Mouse (Mus musculus) cerebellum, adult (tissue): Measurements from ENCODE around the gene Apopt1.

Experiments used
- ATAC-seq: cut with Nextera tagmentation; 2 replicates; pipeline ENCODE4 v1.9.2; 2017; ENCODE audit warnings: mild to moderate bottlenecking, moderate library complexity, mixed read lengths; ENCODE audit not compliant: insufficient number of reproducible peaks, low FRiP score, low TSS enrichment

Gene Apopt1

DNA sequence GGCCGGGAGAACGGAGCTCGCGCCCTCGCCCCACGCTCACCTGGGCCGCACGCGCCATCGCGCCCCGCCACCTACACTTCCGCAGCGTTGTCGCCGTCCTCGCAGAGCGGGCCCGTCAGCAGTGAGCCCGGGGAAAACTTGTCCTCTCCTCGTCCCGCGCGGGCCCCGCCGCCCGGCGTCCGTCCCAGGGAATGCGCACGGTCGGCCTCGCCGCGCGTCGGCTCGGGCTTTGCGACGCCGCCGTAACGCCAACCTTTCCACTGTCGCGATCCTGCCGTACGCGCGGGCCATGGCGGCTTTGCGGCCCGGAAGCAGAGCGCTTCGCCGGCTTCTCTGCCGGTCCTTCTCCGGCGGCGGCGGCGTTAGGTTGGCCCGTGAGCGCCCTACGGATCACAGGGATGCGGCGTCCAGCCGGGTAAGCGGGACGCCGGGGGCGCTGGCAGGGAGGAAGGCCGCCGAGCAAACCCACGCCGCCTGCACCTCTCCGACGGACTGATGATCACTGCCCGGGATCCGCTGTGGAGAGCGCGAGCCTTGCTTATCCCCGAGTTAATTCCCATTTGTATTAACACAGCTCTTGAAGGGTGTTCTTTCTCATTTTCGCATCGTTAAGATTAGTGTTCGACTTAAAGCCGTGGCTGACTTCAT lies at the start of gene Apopt1, which contains the start of gene Bag5:
Apopt1 (plus strand) TSS at position 258 of the 648 bp plus-strand sequence.
Bag5 (minus strand) TSS at position 254 of the 648 bp plus-strand sequence.
- peak; percentile 87 for ATAC-seq

DNA sequence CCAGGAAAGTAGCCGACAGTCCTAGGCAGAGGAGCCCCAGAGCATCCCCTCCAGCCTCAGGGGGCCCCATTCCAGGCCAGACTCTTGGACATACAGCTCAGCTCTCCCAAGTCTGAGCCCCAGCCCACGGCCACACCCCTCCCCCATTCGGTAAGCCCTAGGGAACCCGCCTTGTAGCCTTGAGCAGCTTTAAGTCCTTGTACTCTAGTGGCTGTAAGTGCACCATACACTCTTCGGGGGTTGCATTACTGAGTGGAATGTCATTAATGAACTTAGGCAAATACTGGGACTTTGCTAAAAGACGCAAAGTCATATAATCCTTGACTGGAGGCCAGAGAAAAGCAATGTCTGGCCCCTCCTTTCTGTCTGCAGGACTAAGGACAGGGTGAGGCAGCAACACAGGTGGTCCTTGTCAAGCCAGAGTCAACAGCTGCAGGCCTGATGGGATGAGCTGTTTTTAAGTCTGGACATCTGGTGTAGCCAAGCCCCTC lies 48.9 kb upstream of the Apopt1 start:
- no peak for ATAC-seq

DNA sequence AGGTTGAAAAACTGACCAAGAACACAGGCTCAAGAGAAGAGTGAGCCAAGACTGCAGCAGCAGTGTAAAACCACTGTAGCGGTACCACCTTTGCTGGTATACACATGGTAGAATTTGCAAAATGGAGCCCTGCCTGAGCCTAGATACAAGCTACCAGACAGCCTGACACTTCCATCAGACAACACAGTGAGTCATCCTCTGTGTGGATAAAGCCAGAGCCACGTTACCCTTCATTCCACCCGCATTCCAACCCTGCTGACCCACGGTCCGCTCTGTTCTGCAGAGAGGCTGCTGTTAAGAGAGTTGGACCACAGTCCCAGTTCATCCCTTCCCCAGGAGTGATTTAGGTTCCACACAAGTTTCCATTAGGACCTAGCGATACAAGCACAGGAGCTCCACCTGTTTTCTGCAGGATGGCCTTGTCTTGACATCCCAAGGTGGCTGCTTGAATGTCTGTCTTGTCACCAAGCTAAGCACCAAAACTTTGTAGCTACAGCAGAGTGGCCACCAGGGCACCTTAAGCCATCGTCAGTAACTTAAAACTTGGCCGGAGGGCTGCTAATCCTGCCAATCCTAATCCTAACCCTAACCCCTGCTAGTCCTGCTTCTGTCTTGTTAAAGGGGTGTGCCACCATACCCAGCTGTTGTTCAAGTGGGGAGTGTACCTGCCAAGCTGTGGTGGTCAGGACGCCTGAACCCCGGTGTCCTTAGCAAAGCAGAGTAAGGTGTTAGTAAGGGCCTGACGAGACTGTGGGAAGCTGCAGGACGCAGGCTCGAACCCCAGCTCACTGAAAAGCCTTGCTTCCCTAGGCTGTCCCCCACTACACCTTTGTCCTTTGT lies 47.8 kb upstream of the Apopt1 start:
- ATAC-seq, result no peak

DNA sequence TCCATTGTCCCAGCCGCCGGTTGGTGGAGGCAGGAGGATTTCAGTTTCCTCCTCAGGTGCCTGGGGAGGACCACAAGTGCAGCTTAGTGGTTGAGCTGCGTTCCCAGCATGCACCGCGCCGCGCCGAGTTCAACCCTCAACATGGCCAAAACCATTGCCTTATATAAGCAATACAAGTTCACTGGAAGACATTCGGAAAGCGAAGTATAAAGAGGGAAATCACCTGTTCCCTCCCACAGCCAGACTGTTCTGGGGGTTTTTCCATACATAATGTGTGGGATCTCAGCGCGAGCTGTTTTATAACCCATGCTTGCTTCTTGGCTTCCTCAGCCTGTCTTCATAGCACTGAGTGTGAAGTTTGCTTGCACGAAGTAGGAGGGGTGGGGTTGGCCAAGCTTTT lies 46.7 kb upstream of the Apopt1 start:
- ATAC-seq, result no peak

GRCm38 (mm10) chr12:111667421-111667820 lies 45.6 kb upstream of the Apopt1 start:
- no peak for ATAC-seq

DNA sequence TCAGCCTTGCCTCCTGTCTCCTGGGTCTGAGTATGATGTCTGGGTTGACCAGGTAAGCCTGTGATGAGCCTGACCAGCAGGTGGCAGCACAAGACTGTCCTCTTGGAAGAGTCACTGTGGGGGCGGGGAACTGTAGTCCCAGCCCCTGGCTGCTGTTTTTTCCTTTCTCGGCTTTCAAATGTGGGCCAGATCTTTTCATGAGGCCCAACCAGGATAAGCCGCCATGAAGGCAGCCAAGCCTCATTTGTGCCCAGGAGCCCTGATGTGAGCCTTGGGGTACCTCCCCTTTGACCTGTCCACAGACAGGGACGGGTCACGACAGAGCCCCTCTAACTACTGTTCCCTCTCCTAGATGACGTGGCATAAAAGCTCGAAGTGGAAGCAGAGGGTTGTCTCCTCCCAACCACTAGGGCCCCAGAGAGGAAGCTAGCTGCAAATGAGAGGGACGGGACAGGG lies 44.6 kb upstream of the Apopt1 start:
- ATAC-seq, result peak; percentile 42

DNA sequence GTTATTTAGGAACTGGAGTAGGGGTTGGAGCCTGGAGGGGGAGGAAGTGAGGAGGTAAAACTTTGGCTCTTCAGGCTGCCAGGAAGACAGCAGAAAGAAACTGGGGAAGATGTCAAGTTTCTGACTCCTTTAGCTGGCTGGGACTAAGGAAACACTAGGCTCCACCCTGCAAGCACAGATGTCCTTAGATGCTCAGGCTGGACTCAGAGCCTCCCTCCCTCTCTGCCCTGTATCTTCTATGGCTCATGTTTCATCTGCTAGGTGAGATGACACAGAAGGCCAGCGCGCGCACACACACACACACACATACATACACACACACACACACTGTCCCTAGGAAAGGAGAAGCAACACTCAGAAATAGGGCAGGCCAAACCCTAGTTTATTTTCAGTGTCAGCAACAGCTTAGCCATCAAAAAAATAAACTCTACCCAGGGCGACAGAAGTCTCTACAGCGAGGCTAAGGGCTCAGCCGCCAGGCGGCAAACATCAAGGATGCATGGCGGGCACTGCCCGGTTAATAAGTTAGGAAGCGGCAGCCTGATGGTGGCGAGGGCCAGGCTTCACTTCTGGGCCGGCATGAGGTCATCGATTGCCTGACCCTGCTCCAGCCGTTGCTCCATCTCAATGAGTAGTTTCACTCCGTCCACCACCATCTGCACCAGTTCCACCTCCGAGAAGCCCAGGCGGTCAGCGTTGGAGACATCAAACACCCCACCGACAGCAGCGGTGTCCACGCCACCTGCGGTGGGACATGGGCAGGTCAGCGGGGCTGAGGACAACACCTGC lies 43.9 kb upstream of the Apopt1 start:
- ATAC-seq, result no peak

GRCm38 (mm10) chr12:111669961-111670360 lies 43.1 kb upstream of the Apopt1 start:
- ATAC-seq, result no peak

GRCm38 (mm10) chr12:111670371-111670971 lies 42.6 kb upstream of the Apopt1 start:
- peak; percentile 37; the same call in 1 of the 2 replicates for ATAC-seq

DNA sequence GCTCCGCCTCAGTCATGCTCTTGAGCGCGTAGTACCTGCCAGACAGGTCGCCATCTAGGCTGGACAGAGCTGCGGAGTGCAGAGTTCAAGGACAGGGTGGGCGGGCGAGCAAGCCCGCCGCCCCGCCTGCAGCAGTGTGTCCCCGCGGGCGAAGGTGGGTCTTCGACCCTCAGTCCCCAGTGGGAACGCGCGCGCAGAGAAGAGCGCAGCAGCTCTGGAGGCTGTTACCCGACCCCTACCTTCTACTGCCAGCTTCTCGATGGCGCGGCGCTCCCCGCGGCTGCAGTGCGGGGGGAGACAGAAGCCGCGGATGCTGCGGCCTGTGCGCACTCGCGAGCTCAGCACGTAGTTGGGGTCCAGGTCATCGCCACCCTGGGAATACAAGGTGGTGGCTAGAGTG lies 42.1 kb upstream of the Apopt1 start:
- ATAC-seq, result no peak

DNA sequence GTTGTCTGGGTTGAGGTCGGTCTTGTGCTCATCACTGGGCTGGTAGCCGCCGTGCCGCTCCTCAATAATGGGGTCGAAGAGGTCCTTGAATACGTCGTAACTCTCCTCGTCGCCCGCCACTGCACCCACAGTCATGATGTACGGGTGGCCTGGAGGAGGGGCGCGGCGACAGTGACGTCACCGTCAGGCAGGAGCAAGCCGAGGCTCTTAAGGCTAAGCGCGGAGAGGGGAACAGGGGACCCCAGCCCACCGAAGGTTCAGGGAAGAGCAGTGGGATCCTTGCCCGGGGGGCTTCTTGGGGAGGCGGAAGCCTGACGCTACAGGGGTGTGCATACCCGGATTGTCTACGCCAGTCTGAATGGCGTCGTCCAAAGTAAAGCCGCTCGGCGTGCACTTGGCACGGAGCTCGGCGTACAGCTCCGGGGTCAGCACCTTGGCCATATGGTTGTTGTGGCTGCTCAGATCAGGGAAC lies 41.6 kb upstream of the Apopt1 start:
- ATAC-seq, result peak; percentile 19; the same call in 1 of the 2 replicates

- ATAC-seq, result peak; percentile 74
These were observed 40.9 kb upstream of the Apopt1 start, which contains the start of gene Ckb for GRCm38 (mm10) chr12:111672176-111672575. Ckb (minus strand) TSS chr12:111672338.

DNA sequence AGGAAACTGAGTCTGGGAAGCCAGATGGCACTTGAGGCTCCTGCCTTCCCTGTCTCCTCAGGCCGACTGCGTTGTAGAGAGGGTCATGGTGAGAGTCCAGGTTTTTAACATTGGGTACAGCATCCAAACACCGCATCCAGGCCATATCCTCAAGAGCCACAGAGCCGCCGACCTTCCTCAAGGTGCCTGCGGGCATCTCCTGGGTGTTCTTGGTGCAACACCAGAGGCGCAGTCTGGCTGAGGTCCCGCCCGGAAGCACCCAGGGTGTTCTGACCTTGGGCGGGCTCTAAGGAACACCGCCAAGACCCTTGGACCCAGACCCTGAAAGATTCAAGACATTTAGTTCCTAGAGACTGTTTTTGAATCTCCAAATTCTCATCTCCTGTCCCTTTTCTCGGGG lies 40.5 kb upstream of the Apopt1 start:
- ATAC-seq, result peak; percentile 11; the same call in 1 of the 2 replicates

DNA sequence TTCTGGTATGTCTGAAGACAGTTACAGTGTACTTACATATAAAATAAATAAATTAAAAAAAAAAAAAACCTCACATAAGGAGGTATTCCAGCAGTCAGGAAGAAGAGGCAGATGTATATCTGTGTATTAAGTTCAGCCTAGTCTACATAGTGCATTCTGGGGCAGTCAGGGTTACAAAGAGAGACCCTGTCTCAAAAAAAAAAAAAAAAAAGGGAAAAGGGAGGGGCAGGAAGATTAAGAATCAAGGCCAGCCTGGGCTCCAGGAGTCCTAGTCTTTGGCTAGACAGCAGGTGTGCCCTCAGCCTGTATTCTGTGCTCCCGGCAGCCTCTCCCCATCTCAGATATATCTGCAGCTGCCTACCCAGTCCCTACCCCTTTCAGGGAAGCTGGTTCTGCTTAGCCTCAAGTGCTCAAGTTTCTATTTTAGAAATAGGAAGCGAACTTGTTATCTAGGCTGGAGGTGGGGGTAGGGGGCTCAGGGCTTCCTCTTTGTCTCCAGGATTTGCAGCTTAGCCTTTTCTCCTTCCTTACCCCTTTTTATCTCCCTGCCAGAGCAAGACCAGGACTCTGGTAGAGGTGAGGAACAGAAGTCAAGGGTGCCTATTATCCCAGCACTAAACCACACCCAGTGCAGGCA lies 38.1 kb upstream of the Apopt1 start:
- no peak for ATAC-seq

- ATAC-seq, result no peak
These were observed 37.1 kb upstream of the Apopt1 start for GRCm38 (mm10) chr12:111675797-111676580.

GRCm38 (mm10) chr12:111677421-111677820 lies 35.6 kb upstream of the Apopt1 start:
- ATAC-seq, result no peak

DNA sequence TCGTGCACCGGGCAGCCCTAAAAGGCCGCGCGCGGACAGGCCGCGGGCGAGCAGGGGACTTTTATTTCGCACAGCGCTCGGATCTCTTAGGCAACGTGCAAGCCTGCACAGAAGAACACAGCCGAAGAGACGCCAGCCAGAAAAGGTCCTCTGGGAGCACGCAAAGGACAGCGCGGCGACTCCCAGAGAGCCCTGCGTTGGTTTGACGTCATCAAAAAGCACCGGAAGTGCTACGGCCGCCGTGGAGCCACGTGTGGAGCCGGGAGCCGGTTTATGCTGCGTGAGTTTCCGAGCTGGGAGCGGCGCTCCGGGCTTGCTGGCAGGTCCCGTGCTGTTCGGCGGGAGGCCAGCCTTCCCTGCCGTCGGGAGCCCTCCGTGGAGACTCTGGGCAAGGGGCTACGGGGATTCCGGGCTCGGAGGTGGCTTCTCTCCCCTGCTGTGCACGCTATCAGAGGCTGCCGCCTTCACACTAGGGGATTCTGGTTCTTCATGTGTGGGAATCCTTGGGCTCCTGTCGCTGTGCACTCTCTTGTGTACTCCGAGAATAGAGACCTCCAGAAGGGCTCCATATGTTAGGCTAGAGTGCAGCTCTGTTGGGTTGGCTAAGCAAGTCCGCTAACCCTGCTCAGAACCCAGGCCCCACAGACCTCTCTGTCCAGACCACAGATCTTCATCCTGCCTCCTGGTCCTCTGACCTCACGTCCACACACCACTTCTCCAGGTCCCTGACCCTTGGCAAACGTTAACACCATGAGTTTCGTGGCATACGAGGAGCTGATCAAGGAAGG lies 35.0 kb upstream of the Apopt1 start, which contains the start of gene Trmt61a:
Trmt61a (plus strand) TSS at position 224 of the 788 bp plus-strand sequence.
- peak; percentile 63 for ATAC-seq

GRCm38 (mm10) chr12:111678670-111678933 lies 34.5 kb upstream of the Apopt1 start:
- no peak for ATAC-seq
